Mouse (Mus musculus) induced T-regulatory cell, adult 2 months (primary cell): ENCODE measurements around the gene Olfr971.
"Not testable (repeated sequence)": the region's sequence is repeated elsewhere in the genome, so short reads cannot be mapped to it uniquely, and the experiment has no call there.

Experiments used
- DNase-seq: peaks from one replicate; pipeline ENCODE4 v3.0.0-alpha.2; 2012; ENCODE audit warnings: low read depth

Olfr971 gene

DNA sequence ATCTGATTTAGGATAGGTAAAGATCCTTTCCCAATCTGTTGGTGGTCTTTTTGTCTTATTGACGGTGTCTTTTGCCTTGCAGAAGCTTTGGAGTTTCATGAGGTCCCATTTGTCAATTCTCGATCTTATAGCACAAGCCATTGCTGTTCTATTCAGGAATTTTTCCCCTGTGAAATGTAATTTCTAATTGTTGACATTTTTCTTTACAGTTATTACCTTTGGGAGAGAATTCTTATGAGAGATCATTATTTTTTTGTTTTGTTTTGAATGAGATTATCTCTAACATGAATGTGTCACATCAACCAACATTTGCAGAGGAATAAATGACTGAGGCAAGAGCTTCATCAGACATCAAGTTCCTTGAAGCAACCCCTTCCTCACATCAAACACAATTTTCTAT, at the start of gene Olfr971:
Gene Olfr971 (plus strand): TSS at position 301 of the 400 bp plus-strand sequence.
- not testable (repeated sequence) for DNase-seq

DNA sequence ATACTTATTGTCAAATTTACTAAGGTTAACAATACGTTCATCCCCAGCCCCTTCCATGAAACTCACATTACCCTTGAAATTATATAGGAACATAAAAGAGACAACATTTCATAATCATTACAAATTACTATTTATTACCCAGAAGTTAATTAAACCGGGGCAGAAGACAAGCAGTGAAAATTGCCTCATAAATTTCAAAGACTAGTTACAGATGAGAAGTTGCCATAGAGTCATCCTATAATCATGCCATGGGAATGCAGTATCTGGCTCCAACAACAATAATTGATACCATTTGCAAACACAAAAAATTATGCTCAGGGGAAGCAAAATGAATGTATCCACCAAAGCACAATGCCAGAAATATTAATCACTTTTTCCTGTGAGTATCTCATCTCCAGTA, 46.1 kb upstream of the Olfr971 start, which contains the start of gene Olfr969:
Gene Olfr969 (plus strand): TSS at position 388 of the 400 bp plus-strand sequence.
- DNase-seq, result no peak

DNA sequence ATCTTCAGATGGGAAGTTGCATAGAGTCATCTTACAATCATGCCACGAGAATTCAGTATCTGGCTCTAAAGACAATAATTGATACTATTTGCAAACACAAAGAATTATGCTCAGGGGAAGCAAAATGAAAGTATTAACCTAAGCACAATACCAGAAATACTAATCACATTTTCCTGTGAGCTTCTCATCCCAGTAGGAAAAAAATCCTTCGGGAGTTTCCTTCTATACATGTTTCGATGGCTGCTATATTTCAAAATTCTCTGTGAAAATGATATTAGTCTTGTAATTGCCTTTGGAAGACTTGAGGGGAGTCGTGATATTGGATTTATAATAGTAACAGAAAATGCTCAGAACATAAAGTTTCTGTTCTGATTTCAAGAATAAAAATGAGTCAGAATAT, 28.1 kb upstream of the Olfr971 start, which contains the start of gene Olfr970:
Gene Olfr970 (plus strand): TSS at position 301 of the 400 bp plus-strand sequence.
- DNase-seq, result no peak

DNA sequence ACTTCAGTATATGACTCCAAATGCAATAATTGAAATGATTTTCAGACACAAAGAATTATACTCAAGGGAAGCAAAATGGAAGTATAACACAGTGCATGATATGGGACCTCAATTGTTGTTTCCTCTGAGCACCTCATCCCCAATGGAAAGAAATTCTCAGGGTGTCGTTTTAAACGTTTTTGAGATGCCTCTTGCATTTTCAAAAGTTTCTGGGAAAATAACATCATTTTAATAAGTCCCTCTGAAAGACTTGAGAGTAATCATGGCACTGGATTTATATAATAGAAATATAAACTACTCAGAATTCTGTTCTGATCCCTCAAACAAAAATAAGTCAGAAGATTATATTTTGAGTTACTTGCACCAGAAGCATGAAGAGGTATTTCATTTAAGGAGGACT, 29.4 kb downstream of the Olfr971 start, which contains the start of gene Olfr972:
Gene Olfr972 (plus strand): TSS at position 301 of the 400 bp plus-strand sequence.
- no peak for DNase-seq

DNA sequence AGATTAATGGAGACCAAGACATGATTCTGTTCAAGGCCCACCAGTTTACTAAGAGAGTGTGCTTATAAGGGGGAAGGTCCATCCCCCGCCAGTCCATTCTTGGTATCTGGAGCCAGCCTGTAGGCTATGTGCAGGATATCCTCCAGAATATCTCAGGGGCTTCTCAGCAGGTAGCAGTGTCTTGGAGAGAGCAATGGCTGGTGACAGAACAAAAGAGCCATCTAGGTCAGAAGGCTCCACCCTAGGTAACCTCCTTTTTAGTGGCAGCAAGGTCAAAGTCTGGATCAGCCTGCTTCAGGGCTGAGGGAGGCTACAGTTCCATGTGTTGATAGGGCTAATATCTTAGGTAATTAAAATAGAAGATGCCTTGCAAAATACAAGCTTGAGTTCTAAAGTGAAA, 35.3 kb downstream of the Olfr971 start:
- DNase-seq, result not testable (repeated sequence)

DNA sequence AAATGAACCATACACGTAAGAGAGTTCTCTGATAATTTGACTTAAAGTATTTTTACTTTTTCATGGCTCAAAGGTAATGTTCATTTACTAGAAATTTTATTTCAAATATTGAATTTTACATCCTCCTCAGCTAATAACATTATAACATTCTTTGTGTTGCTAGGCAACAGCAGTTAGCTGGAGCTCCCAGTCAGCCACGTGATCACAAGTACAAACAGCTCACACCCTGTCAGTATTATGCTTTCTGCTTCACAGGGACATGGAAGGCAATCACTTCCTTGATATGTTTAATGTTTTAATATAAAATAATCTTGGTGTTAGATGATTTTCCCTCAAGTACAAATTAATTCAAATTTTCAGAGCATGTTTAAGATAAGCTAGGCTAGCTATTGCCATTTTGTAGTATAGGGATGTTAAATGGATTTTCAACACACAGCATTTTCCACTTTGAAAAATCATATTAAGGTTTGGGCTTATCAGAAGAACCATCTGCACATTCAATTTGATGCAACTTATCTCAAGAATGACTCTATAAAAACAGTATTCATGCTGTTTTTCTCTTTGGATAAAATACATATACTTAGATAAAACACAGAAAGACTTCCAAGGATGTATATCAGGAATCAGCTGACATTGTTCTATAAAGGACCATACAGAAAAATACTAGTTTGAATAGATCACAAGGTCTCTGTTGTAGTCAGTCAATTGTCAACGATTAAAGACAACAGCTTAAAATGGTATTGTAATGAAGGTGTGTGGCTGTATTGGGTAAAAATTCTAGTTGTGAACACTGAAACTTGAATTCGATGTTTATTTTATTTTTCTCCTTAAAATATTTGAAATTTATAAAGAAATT, 41.1 kb downstream of the Olfr971 start:
- not testable (repeated sequence) for DNase-seq
